Mouse (Mus musculus): Measurements from ENCODE around the gene Mapk6.

Mapk6 gene

DNA sequence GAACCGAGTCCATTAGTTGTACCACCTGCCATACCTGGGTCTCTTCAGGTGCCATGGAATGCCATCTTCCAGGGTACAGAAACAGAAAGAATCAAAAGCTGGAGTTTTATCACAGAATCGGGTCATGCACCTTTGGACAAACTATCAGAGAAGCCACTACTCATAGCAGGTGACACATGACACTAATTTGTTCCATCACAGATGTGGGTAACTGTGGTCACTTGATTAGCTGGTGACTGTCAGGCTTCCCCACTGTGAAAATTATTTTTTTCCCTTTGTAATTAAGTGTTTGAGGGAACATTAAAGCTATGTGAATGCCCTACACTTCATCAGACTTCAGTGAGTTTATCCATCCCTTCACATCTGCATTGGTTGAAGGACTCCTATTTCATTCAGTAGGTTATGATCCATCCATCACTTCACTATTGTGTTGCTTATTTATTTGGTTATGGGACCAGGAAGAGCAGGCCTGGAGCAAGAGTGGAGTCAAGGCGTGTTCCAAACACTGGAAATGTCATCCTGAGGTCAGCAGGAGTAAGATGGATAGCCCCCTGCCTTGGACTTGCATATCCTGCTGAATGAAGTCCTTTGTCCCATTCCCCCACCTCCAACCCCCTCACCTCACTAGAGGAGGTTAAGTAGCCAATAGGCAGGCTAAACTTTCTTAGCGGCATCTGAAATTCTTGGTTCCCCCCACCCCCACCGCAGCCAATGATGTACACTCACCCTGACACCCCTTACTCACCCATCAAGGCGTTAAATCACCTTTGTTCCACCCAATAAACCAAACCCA lies 14.7 kb upstream of the Mapk6 start:
- no peak for DNase-seq (ENCODE audit: low read depth, low spot score)

DNA sequence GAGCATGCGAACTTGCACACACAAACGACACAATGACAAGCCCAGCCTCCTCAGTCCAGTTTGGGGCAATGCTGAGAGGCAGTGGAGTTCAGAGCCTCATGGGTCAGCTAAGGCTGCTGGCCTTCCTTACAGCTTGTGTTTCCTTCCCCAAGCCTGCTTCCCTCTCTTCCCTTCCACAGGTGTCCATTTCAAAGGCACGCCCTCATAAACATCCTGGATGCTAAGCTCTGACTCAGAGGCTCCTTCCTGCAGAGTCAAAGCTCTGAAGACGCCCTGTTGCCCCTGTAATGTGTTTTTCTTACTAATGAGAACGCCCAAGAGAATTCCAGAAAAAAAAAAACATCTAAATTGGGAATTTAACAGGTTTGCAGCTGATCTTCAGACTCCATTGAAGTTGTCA lies 13.9 kb upstream of the Mapk6 start:
- no peak for DNase-seq (ENCODE audit: low read depth, low spot score)

DNA sequence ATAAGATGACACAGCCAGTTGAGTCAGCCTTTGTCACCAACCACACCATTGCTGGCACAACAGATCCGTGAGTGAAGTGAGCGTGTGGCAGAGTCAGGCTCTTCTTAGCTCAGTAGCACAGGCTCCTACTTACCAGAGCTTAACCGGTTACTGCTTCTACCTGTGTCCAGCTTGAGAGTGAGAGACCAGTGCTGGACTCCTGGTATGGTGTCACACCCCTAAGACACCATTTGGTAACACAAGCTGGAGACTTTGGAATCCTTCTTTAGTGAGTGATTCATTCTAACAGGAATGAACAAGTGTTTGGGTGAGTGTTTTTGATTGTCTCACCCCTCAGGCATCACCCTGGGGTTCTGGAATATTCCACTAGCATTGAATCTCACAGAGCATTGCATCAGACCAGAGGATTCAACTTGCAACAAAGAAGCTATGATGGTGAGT lies 12.5 kb upstream of the Mapk6 start:
- no peak for DNase-seq (ENCODE audit: low read depth, low spot score)

DNA sequence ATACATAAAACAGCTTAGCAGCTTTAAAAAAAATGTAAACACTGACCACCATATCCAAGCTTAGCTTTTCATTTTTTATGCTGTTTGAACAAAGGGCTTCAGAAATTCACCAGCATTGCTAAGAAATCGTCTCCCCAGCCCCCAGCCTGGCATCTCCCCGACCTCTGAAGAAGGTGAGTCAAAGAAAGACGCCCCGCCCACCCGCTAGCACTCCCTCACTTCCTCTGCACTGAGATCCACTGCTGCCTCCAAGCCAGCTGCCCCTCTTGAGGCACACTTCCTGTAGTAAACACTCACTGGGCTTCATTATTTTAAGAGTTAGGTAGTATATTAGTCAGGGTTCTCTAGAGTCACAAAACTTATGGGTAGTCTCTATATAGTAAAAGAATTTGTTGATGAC lies 4.4 kb upstream of the Mapk6 start:
- DNase-seq (ENCODE audit: low read depth, low spot score), result no peak

DNA sequence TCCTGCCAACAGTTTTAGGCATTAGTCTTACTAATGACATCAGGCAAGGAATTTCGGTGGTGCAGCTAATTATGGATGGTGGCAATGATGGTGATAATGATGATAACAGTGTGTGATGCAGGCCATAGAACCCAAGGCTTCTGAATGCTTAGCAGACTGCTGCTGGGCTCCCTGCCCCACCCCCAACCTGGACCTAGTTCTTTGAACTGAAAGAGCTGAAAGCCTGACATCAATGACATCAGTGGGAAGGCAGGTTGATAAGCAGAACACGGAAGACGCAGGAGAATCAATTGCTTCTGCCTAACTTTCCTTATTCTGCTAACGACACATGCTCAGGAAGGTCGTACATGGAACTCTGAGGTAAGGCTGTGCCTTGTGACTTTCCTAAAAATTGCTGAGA lies 3.4 kb upstream of the Mapk6 start:
- DNase-seq (ENCODE audit: low read depth, low spot score), result no peak

DNA sequence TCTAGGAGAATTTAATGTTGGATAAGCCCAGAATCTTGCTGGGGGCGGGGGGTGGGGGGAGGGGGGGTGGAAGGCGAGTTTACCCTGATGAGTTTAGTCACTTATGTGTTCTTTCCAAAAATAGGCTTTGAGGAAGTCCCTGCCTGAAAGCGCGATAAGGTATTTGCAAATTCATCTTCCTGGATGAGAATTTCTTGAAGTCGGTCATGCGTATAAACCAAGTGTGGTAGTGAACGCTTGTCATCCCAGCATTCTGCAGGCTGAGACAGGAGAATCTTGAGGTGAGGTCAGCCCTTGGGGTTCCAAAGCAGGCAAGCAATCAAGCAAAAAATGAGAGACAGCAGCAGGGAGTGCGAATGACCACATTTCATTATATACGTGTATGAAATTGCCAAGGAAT lies 1.8 kb upstream of the Mapk6 start:
- no peak for DNase-seq (ENCODE audit: low read depth, low spot score)

DNA sequence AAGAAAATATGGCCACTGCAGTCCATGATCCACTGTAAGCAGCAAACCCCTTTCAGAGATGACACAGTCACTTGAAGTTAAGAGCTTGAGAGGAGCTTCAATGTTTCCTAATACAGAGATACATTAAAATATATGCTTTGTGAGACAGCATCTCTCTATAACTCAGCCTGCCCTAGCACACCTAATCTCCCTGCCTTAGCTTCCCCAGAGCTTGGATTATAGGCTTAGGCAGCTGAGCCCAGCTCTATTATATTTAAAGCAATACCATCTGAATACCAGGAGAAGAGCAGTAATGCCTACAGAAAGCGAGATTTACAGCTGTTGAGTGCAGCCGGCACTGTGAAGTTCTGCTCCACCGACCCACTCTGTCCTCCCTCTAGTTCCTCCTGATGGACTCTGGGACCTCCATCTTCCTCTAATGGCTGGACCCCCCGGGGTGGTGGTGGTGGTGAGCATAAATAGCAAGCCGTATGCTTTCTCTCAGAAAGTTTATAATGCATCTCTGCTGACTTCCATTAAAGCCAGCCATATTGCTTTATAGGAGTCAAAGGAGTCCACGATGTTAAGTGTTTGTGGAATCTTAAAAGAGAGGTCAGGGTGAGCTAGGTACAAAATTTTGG lies 1.2 kb upstream of the Mapk6 start:
- no peak for DNase-seq (ENCODE audit: low read depth, low spot score)

DNA sequence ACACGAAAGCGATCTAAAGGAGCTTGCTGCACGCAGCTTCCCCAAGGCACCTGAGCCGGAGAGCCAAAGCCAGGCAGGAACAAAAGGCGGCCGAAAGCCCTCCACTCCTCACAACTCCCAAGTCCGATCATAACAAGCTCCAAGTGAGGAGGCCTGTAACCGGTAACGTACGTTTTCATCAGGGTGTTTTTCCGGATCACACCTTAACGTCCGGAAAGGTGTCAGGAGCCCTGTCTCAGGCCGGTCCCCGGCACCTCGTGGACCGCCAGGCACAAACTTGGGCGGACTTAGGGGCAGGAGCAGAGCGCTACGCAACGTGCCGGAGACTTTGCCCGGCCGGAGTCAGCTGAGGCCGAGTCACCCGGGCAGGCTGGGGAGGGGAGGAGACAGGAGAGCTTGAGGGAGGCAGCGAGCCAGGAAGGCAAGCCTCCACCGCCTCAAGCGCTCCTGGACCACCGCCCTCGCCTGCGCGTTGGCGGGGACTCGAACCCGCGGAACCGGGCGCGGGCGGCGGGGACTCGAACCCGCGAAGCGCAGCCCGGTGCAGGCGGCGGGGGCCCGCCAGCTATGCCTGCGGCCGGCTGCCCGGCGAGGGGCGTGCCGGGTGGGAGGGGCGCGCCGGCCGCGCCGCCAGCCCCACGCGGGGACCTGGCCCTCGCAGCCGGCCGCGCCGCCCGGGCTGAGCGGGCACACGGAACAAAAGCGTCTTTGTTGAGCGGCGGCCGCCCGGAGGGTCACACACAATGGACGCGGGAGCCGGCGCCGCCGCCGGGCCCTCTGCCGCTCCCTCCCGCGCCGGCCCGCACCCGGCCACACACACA lies 564 bp downstream of the Mapk6 start:
- peak; percentile 84 for DNase-seq (ENCODE audit: low read depth, low spot score)

DNA sequence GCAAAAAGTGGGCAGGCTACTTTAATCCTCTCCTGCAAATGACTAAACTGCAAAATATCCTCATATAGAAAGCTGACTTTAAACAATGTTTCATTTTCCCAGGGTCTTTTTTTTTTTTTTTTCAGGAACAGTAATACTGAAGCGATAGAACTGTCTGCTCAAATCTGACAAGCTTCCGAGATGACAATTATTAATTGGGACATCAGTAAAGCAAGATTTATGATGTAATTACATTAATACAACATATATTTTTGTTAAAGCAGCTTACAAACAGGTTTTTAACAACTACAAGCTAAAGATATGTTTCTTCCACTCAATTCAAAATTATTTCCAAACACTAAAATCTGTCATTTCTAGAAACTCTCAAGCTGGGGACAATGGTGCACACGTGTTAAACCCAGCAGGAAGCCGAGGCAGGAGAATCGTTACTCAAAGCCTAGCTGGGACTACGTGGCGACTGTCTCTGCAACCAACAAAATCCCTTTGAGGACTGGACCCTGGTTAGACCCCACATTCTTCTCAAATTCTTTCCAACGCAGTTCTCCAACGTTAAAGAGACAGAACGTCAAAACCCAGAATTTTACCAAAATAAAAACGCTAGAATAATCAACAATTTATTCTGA lies 1.5 kb downstream of the Mapk6 start:
- no peak for DNase-seq (ENCODE audit: low read depth, low spot score)

DNA sequence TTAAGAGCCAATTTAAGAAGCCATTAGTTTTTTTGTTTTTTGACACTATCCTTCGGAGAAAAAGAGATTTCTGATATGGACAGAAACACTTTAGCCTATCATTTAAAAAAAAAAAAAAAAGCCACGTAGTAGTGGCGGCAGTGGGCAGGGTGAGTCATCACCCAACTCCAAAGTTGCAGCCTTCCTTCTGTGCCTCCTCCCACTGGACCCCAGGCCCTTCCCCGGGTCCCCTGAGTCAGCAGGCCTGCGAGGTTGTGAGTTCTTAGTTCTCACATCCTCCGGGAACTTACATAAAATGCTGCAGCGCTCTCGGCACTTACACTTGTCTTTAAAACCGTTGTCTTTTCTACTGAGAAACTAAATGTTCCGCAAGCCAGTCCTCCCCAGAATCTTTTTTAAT lies 2.0 kb downstream of the Mapk6 start:
- DNase-seq (ENCODE audit: low read depth, low spot score), result peak; percentile 59

DNA sequence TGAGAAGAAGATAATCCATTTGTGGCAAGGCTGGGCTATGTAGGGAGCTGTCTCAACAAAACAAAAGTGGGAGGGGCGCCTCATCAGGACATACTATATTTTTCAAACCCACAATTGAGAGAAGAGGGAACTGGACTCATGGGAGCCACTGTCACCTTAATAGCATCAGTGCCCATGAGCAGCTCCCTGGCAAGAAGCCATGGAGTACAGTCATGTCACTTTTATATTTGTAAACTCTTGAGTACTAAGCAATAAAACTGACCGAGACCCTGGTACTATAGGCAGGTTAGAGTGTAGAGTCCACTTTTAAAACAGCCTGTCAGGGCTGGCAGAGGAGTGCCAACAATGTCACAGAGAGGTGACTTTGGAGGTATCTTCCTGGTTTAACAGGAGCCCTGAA lies 3.7 kb downstream of the Mapk6 start:
- no peak for DNase-seq (ENCODE audit: low read depth, low spot score)

DNA sequence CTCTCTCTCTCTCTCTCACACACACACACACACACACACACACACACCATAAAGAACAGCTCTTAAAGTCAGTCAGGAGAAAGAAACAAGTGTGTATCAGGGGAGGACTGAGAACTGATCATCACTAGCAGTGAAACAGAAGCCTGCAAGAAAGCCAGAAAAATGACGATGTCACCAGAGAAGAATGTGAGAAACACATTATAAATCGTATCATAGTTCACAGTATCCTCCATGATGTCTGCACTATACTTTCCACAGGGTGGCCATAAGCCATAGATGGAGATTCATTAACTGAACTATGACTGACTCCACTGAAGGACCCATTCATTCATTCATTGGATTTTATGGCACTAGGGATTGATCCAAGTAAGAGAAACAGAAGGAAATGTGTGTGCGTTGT lies 6.3 kb downstream of the Mapk6 start:
- no peak for DNase-seq (ENCODE audit: low read depth, low spot score)

DNA sequence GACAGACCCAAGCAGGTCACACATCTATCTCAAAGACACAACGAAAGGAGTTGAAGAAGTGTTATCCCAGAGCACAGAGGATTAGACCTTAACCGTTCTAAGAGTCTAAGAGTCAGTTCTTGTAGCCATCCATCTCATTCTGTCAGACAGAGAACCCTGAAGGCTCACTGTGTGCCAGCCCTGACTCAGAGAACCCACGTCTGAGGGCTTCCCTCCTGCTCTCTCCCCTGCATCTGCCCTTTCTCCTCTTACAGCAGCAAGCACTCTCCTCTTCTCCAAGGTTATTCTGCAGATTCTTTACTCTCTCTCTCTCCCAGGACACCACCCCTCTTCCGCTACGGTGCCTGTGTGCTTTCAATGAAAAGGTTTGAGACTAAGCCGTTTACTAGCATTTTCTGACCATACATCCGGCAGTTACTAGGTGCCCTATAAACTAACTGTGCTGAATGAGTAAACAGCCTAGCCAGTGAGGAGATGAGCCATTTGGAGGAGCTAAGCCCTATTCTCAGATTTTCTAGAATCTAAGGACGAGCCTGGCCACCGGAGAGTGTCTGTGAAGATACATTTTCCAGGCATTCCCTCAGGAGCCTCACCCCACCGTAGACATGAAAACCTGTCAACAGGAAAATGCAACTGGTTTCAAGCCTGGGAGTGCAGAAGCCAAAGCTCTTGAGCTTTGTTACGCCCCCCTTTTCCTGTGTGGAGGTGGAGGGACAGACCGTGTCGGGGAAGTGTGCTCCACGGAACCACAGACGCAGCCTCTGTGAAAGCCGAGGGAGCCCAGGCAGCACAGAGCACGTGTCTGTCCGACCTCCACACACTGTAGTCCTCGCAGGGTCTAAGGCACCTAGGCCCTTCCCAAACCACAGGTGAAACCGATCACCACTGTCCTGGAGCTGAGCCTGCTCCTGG lies 8.0 kb downstream of the Mapk6 start:
- no peak for DNase-seq (ENCODE audit: low read depth, low spot score)

DNA sequence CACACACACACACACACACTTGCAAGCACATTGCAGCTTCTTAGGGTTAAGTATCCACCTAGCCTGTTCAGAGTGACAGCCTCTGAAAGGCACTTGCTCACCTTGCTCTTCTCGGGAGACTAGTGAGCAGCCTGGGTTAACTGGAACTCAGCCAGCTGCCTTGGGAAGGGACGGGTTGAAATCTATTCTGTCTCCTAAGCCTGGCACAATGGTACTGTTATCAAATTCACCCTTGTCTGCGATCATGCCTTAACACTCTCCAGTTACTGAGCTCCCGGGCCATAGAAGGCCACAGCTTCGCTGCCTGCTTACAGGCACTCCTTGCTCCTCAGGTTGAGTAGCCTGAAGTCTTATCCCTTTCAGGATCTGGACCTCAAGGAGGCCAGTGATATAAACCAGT lies 9.2 kb downstream of the Mapk6 start:
- DNase-seq (ENCODE audit: low read depth, low spot score), result no peak

DNA sequence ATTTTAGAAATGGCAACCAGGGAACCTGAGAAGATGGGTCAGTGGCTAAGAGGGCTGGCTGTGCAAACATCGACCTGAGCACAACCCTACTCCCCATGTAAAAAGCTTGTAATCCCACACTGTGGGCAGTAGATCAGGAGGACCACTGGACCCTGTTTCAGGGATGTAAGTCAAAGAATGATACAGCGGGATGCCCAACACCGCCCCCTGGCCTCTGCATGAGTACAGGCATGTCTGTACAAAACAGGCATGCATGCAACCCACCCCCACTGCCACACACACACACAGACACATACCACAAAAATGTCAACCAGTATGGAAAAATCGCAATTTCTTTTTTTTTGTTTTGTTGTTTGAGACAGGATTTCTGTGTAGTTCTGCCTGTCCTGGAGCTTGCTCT lies 10.7 kb downstream of the Mapk6 start:
- no peak for DNase-seq (ENCODE audit: low read depth, low spot score)

DNA sequence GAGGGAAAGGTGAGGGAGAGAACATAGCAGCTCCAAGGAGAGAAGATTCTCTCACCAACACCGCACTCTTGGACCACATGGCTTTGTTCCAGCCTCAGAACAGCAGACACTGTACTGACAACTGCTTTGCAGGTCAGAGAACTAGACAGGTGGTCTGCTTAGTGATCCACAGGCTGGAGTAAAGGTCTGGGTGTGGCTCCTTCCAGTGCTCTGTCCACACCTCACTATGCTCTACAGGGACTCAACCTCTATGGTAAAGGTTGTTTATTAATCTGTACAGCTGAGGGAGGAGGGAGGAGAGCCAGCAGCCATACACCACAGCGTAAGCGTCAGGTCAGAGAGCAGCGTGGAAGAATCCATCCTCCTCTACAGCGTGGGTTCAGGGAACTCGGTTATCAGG lies 13.8 kb downstream of the Mapk6 start:
- no peak for DNase-seq (ENCODE audit: low read depth, low spot score)

DNA sequence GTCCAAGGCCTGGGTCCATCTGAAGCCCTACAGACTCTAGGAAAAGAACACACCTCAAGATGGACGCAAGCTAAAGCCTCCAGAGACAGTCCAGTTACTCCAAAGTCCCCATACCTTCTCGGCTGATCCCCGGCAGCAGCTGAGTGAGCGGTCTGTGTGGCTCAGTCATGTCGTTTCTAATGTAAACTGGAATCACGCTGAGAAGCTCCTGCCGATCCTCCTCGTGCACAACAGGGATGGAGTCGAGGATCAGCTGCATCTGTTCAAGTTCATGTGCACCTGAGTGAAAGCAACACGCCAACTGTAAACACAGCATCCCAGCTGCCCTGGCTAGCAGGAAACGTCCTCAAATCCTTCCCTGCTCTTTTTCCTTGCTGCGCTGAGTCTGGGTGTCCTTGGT lies 16.6 kb downstream of the Mapk6 start:
- no peak for DNase-seq (ENCODE audit: low read depth, low spot score)

DNA sequence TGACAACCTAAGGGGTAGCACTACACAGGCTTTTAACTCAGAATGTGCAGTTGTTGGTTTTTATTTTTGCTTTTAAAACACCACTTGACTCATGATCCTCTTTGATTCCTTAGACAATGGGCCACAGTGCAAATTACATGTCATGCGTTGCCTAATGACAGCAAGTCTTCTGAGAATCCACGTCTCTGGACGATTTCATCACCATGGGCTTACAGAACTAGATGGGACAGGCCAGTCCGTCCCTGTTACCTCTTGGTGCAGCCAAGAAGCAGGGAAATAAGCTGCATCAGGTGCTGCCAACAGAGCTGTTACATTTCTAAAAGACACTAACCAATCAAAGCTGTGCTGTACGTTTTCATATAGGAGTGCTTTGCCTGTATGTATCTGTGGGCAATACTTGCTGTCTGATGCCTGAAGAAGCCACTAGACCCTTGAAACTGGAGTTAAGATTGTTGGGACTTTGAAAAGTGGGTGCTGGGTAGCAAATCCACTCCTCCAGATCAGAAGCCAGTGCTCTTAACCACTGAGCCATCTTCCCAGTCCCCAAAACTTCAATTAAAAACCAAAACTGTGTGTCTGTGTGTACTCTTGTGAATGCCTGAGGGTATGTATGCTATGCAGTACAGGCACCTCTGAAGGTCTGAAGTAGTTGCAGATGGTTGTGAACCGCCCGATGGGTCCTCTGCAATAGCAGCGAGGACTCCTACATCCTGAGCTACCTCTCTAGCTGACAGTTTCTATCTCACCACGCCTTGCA lies 24.4 kb downstream of the Mapk6 start:
- no peak for DNase-seq (ENCODE audit: low read depth, low spot score)

DNA sequence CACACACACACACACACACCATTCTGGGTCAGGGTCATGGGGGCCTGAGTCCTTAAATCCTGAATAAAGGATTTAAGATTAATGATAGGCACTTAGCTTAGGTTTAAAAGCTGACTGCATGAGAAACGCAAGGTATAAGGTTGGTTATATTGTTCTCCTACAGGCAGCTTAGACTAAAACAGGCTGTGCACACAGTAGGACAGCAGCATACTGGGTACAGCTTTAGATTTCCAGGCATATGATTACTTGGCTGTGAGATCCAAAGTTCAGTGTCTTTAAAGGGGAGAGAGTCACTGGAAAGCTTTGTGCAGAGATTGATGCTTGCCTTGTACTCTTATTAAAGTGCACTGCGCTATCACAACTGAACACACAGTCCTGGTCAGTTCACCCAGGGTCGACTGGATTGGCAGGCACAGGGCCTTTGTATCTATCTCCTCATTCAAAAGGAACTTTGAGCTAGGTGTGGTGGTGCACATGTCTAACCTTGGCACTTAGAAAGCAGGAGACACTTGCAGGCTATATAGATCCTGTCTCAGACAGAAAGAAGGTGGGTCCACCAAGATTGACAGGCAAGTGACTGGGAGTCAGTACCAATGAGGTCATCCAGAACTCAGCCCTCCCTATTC lies 25.4 kb downstream of the Mapk6 start:
- DNase-seq (ENCODE audit: low read depth, low spot score), result no peak

DNA sequence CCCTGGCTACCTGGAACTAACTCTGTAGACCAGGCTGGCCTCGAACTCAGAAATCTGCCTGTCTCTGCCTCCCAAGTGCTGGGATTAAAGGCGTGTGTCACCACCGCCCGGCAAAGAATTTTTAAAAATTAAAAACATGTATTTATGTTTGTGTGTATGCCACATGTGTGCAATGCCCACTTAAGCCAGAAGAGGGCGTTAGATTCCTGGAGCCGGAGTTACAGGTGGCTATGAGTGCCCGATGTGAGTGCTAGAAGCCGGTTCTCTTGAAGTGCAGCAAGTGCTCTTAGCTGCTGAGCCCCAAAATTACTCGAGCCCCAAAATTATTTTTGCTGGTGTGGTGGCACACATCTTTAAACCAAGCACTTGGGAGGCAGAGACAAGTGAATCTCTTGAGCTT lies 26.0 kb downstream of the Mapk6 start:
- DNase-seq (ENCODE audit: low read depth, low spot score), result no peak
